Mouse (Mus musculus) left cerebral cortex, adult 2 months (tissue): ENCODE results near the gene Dgkh. TPM values are rescaled to one million over a fixed set of nuclear protein-coding genes. Genes with fewer than 3 reads are reported as not detected.

Experiments used
- DNase-seq, 2 experiments: peaks; one replicate each; pipeline ENCODE4 v3.0.0; 2021 to 2022; ENCODE audit warnings: low spot score in 2 of 2, mixed read lengths in 1 of 2; ENCODE audit errors: extremely low spot score in 1 of 2
- H3K27ac ChIP-seq: fragments of 200-600 bp; 2 replicates; pipeline ENCODE4 v1.8.1; 2022
- H3K4me3 ChIP-seq: fragments of 200-600 bp; 2 replicates; pipeline ENCODE4 v1.8.1; 2022
- CTCF ChIP-seq: fragments of 200-600 bp; IDR thresholded peaks from 2 replicates; pipeline ENCODE4 v1.8.1; 2022; ENCODE audit warnings: antibody characterized with exemption, mild to moderate bottlenecking, moderate library complexity
- intact Hi-C: fragments of 180-260 bp; cut with DNase I; formaldehyde crosslinking; loops from one replicate; pipeline ENCODE4 v1.15.1; 2025
- total RNA-seq, 2 experiments: library from RNA; stranded (reverse); gene quantifications; 2 replicates each; pipeline ENCODE4 v1.2.3; 2021

Dgkh gene
- total RNA-seq, 2 experiments from 2014 or later: 77.3 to 77.8 TPM

DNA sequence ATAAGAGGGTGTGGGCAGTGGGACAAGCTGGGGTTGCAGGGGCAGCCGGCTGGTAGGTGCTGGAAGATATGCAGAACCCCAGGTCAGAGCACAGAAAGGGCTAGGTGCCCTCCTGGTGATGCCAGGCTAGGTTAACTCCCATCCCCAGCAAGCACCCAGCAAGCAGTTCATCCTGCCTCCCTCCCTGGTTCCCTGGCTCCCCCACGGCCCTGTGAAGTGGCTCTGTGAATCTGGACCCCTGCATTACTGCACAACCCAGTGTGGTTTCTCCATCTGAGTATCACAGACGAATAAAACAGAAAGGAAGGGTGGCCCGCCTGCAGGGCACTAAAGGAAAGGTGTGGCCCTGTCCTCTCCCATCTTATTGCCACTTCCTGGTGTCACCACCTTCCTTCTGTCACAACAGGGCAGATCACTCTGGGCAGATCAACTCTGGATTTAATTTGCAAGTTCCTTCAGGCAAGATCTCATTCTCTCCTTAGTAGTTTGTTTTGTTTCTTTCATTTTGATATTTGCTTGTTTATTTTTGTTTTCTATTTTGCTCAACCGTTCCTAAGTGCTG lies 40.6 kb downstream of the Dgkh start:
- intact Hi-C loops: no loop called here
- Histone ChIP-seq H3K27ac (0 out of 2 replicates have a peak overlapping the region, but pooled peaks have one; percentile 44), H3K4me3 (no peak overlapping the region)
- DNase-seq: no peak
- no peak for TF ChIP-seq CTCF

- no peak for TF ChIP-seq CTCF
- Histone ChIP-seq H3K4me3 (no peak overlapping the region), H3K27ac (no peak overlapping the region)
- intact Hi-C loops: no loop called here
- no peak for DNase-seq
Observed at GRCm38 (mm10) chr14:78690883-78691282, 41.7 kb downstream of the Dgkh start.

DNA sequence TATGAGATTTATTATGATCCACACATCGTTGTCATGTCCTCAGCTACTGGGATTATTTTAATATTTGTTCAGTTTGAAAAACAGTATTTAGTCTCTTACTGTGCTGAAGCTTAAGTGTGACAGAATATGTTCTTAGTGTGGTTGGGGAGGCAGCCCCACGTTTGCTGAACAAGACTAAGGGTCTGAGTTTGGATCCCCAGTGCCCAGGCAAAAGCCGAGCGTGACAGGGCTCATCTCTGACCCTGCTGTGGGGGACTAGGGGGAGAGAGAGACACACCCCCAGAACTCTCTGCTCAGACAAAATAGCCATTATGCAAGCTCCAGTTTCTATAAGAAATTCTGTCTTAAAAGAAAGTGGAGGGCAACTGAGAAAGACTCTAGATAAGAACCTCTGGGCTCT lies 42.2 kb downstream of the Dgkh start:
- H3K4me3 ChIP-seq: no peak overlapping the region
- H3K27ac ChIP-seq: no peak overlapping the region
- no peak for TF ChIP-seq CTCF
- intact Hi-C loops: no loop called here
- no peak for DNase-seq

DNA sequence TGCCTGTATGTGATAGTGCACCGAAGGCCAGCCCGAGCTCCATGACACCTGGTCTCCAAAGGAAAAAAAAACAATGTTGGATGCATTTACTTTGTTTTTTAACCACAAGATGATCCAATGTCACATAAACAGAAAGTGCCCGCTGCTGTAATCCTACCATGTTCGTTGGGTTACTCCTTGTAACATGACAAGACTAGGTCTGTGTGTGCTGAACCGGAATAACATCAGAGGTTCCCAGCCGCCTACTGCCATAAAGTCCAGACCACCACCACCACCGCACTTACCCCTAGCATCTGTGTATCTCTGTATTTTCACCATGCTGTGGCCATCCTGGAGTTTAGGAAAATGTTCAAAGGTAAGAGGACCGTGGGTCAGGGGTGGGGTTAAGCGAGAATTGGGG lies 42.6 kb downstream of the Dgkh start:
- intact Hi-C loops: no loop called here
- no peak overlapping the region for H3K4me3 ChIP-seq
- no peak for TF ChIP-seq CTCF
- DNase-seq: no peak
- no peak overlapping the region for H3K27ac ChIP-seq

GRCm38 (mm10) chr14:78687716-78688115 lies 44.9 kb downstream of the Dgkh start:
- no peak for TF ChIP-seq CTCF
- Histone ChIP-seq H3K27ac (no peak overlapping the region), H3K4me3 (no peak overlapping the region)
- intact Hi-C loops: no loop called here
- DNase-seq: no peak

GRCm38 (mm10) chr14:78686701-78687100 lies 45.9 kb downstream of the Dgkh start:
- Histone ChIP-seq H3K27ac (no peak overlapping the region), H3K4me3 (no peak overlapping the region)
- TF ChIP-seq CTCF: no peak
- intact Hi-C loops: no loop called here
- DNase-seq: no peak

DNA sequence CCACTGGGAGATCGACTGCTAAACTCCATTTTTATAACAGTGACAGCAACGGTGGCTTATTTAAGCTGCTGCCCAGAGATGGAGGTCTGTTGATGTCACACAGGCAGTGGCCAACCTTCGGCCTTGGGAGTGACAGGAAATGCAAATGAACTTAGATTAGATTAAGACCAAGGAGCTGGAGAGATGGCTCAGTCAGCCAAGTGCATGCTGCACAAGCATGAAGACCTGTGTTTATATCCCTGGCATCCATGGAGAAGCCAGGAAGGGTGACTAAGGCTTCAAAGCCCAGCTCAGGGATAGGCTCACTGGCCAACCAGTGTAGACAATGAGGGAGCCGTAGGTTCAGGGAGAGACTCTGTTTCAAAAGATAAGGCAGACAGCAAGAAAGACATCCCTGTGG lies 48.4 kb downstream of the Dgkh start:
- TF ChIP-seq CTCF: no peak
- Histone ChIP-seq H3K4me3 (no peak overlapping the region), H3K27ac (no peak overlapping the region)
- intact Hi-C loops: no loop called here
- no peak for DNase-seq

GRCm38 (mm10) chr14:78678981-78679380 lies 53.6 kb downstream of the Dgkh start:
- H3K27ac ChIP-seq: peak overlapping the region; percentile 52
- no peak for TF ChIP-seq CTCF
- intact Hi-C loops: loop anchor here (2.0 to 10.0 kb wide), 4 partner anchors 20 to 326 kb away; no protein-coding TSS in a partner anchor
- DNase-seq: no peak
- no peak overlapping the region for H3K4me3 ChIP-seq

DNA sequence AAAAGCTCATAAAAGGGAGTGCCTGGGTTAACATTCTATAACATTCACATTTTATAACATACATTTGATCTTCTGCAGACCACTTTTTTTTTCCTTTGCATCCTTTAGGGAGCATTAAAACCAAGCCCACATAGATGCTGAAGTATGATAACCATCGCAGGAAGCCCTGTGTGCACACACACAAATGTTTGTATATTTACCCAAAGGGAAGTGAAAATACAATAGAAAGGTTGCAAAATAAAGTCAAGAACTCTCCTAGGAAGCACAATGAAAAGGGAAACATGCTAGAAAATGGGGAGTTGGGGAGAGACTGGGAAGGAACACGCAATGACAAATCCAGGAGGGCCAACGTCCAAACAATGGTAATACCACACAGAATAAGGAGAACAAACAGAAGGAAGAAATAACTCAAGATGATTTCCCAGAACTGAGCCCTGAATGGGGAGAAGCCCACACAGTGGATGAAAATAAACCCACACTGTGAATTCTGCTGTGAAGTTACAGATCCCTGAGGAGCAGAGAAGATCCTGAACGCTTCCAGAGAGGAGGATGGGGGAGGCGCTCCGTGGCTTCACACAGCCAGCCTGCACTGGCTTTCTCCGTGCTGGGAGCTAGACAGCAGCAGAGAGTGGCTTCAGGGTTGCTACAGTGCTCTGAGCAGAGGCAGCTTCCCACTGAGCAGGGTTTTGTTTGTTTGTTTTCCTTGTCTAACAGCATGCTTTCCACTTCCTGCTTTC lies 54.6 kb downstream of the Dgkh start:
- no peak; the same call in none of the 2 replicates for TF ChIP-seq CTCF
- DNase-seq: peak; percentile 60 to 76
- Histone ChIP-seq H3K27ac (peak overlapping the region; percentile 66), H3K4me3 (no peak overlapping the region)
- intact Hi-C loops: loop anchor here (2.0 to 10.0 kb wide), 4 partner anchors 21 to 327 kb away; no protein-coding TSS in a partner anchor

DNA sequence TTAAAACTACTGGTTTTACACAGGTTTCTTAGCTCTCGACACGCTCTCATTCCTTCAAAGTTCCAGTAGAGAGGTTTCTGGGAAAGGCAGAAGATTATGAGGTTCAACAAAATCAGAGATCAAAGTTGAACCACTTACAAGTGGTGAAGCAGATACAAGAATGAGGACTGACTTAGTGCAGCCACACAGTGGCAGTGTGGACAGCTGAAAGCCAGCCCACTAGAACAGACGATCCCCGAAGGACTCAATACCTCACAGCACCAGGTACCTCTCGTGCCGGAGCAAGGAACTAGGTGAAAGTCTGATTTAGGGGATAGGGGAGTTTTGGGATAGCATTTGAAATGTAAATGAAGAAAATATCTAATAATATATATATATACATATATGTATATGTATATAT lies 56.1 kb downstream of the Dgkh start:
- peak; percentile 55 for TF ChIP-seq CTCF
- no peak overlapping the region for H3K27ac ChIP-seq
- intact Hi-C loops: loop anchor here (5.0 to 10.0 kb wide), 2 partner anchors 36 to 328 kb away; no protein-coding TSS in a partner anchor
- DNase-seq: no peak
- H3K4me3 ChIP-seq: no peak overlapping the region

- intact Hi-C loops: loop anchor here (5.0 to 10.0 kb wide), 2 partner anchors 38 to 330 kb away; no protein-coding TSS in a partner anchor
- DNase-seq: no peak
Observed at GRCm38 (mm10) chr14:78674606-78675005, 58.0 kb downstream of the Dgkh start.

GRCm38 (mm10) chr14:78669986-78670385 lies 62.6 kb downstream of the Dgkh start:
- intact Hi-C loops: loop anchor here (2.0 to 10.0 kb wide), 3 partner anchors 55 to 335 kb away; partner anchors contain the start of gene Vwa8
- no peak for DNase-seq
- peak; percentile 52 for TF ChIP-seq CTCF
- Histone ChIP-seq H3K27ac (no peak overlapping the region), H3K4me3 (no peak overlapping the region)

More at GRCm38 (mm10) chr14:78674606-78675005, 58.0 kb downstream of the Dgkh start:
- no peak for TF ChIP-seq CTCF
- Histone ChIP-seq H3K4me3 (no peak overlapping the region), H3K27ac (no peak overlapping the region)

DNA sequence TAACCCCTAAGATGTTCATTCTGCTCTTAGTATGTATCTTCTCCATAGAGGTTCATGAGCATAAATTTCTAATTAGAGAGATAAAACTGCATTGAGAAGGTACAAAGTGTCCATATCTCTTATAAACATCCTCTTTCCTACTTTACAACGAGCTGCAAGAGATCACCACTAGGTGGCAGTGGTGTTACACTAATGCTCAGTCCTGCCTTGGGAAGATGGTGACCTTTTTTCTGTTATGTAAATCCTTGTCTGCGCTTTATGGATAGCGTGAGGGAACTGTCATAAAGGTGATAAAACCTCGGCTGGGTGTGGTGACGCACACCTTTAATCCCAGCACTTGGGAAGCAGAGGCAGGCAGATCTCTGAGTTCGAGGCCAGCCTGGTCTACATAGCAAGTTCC lies 64.3 kb downstream of the Dgkh start:
- H3K27ac ChIP-seq: no peak overlapping the region
- TF ChIP-seq CTCF: peak; percentile 96
- intact Hi-C loops: loop anchor here (1.0 to 2.0 kb wide), 3 partner anchors 57 to 439 kb away; partner anchors contain the start of gene Vwa8
- H3K4me3 ChIP-seq: no peak overlapping the region
- peak; percentile 76 for DNase-seq
